Mouse (Mus musculus) midbrain, embryonic 13.5 days (tissue): ENCODE results near the gene Adam10. TPM values are rescaled to one million over a fixed set of nuclear protein-coding genes. Genes with fewer than 3 reads are reported as not detected.

ENCODE experiments used
- ATAC-seq: fragments of 200-750 bp; cut with Nextera tagmentation; 2 replicates; pipeline ENCODE4 v1.8.0; 2017; ENCODE audit warnings: mild to moderate bottlenecking, moderate TSS enrichment, moderate library complexity
- H3K27ac ChIP-seq: fragments of 300-500 bp; sonication (generic); 2 replicates; pipeline ENCODE4 v1.5.1; 2015; ENCODE audit warnings: inconsistent platforms, mild to moderate bottlenecking, moderate library complexity
- H3K27me3 ChIP-seq: fragments of 300-500 bp; sonication (generic); 2 replicates; pipeline ENCODE4 v1.6.1; 2015; ENCODE audit warnings: mild to moderate bottlenecking, inconsistent platforms
- H3K36me3 ChIP-seq: fragments of 300-500 bp; sonication (generic); 2 replicates; pipeline ENCODE4 v1.6.1; 2015; ENCODE audit warnings: mild to moderate bottlenecking, inconsistent platforms
- H3K4me1 ChIP-seq: fragments of 300-500 bp; sonication (generic); replicated peaks from 2 replicates; pipeline ENCODE4 v1.6.1; 2015; ENCODE audit warnings: inconsistent platforms
- H3K4me2 ChIP-seq: fragments of 300-500 bp; sonication (generic); replicated peaks from 2 replicates; pipeline ENCODE4 v1.6.1; 2015; ENCODE audit warnings: moderate library complexity, mild to moderate bottlenecking, inconsistent platforms
- H3K4me3 ChIP-seq: fragments of 300-500 bp; sonication (generic); replicated peaks from 2 replicates; pipeline ENCODE4 v1.5.1; 2015; ENCODE audit warnings: mild to moderate bottlenecking, inconsistent platforms
- H3K9ac ChIP-seq: fragments of 300-500 bp; sonication (generic); replicated peaks from 2 replicates; pipeline ENCODE4 v1.6.1; 2015; ENCODE audit warnings: mild to moderate bottlenecking, inconsistent platforms
- H3K9me3 ChIP-seq: fragments of 300-500 bp; sonication (generic); 2 replicates; pipeline ENCODE4 v1.6.1; 2016; ENCODE audit warnings: mild to moderate bottlenecking, inconsistent platforms
- WGBS: fragments of 180-500 bp; shearing (Covaris S2); methylation state at CpG from one replicate; pipeline ENCODE4 v1.1.7; 2015; 5-methylcytosine and 5-hydroxymethylcytosine counted together
- polyA plus RNA-seq: library from polyadenylated mRNA; unstranded; fragments of >200 nt; fragmentation: Nextera tagmentation; extraction: Ambion mirVana; gene quantifications from 2 replicates; pipeline ENCODE4 v1.2.1, GENCODE M21; 2015

Gene Adam10
- polyA plus RNA-seq, 1 experiment from 2014 or later: 68.5 TPM

DNA sequence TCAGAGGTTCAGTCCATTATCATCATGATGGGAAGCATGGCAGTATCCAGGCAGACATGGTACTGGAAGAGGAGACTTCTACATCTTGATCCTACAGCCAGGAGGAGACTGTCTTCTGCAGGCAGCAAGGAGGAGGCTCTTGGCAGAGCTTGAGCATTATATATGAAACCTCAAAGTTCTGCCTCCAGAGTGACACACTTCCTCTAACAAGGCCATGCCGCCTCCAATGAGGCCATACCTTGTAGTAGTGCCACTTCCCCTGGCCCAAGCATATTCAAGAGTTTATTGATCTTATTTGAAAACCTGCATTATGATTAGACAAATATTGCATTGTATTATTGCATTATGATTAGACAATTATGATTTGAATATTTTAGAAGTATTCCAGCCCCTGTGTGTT, 27.6 kb downstream of the Adam10 start:
- no peak overlapping the region for H3K9ac ChIP-seq
- 94% methylated on average over 1 of the region's 1 CpGs for WGBS
- no peak overlapping the region for H3K4me2 ChIP-seq
- no peaks in the 10 kb centered on the region for H3K27me3 ChIP-seq
- H3K4me3 ChIP-seq: no peak overlapping the region
- H3K4me1 ChIP-seq: no peaks in the 10 kb centered on the region
- no peak for ATAC-seq
- peaks cover 6% of the 10 kb centered on the region for H3K36me3 ChIP-seq
- no peaks in the 10 kb centered on the region for H3K9me3 ChIP-seq
- no peak overlapping the region for H3K27ac ChIP-seq

DNA sequence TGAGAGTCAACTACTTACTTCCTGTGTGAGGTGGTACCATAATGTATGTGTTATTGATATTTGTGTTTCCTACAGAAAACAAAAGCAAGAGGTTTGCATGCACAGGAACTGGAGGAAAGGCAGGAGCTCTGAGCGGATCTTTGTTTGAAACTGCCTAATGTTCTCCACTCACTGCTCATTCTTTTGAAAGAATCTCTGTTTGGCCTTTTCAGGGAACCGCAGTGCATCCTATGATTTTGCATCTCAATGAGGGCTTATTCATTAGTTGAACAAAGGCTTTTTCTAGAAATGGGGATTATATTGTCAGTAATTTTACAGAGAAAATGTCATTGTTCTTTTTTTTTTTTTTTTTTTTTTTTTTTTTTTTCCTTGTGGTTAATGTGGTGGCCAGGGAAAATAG, 50.7 kb downstream of the Adam10 start:
- Histone ChIP-seq H3K4me3 (no peak overlapping the region), H3K4me2 (no peak overlapping the region), H3K27me3 (no peaks in the 10 kb centered on the region), H3K27ac (no peak overlapping the region), H3K9me3 (no peaks in the 10 kb centered on the region), H3K9ac (no peak overlapping the region), H3K4me1 (peaks cover 4% of the 10 kb centered on the region; the same call in 1 of the 2 replicates), H3K36me3 (no peaks in the 10 kb centered on the region)
- WGBS: 7% methylated on average over 2 of the region's 2 CpGs
- no peak for ATAC-seq

DNA sequence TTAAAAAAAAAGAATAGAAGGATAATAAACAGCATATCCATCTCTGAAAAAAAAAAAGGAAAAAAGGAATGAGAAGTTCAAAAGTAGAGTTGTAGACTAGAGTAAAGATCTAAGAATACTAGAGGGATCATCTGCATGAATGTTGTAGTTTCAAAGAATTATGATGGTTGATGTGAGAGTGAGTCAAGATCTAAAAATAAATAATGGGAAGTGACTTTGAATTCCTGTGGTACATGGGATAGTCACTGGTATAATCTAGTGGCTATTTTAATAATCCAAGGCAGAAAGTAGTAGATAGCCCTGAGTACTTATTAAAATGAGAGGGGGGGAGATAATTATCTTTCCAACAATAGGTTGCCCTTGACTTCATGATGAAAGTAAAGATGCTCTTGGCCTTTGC, 52.3 kb downstream of the Adam10 start:
- Histone ChIP-seq H3K9ac (no peak overlapping the region), H3K4me1 (peaks cover 4% of the 10 kb centered on the region; the same call in 1 of the 2 replicates), H3K36me3 (no peaks in the 10 kb centered on the region), H3K9me3 (no peaks in the 10 kb centered on the region), H3K27me3 (no peaks in the 10 kb centered on the region), H3K4me3 (no peak overlapping the region), H3K4me2 (no peak overlapping the region), H3K27ac (no peak overlapping the region)
- ATAC-seq: no peak

DNA sequence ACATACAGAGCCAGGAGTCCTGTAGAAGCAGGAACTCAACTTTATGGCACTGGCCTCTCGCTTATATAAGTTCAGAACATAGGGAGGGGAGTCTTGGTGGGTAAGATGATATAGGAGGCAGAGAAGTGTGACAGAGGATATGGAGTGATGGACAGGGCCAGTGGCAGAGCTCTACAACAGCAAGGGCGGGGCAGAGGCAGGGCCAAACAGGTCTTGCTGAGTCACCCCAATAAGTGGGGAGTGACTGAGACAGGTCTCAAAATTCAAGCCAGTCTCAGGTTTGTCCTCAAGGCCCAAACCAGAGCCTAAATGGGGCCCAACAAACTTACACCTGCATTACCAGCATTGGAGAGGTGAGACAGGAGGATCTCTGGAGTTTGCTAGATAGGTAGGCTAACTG, 54.4 kb downstream of the Adam10 start:
- no peaks in the 10 kb centered on the region for H3K27me3 ChIP-seq
- H3K9me3 ChIP-seq: no peaks in the 10 kb centered on the region
- no peak overlapping the region for H3K9ac ChIP-seq
- WGBS: 91% methylated on average over 2 of the region's 2 CpGs
- no peak for ATAC-seq
- H3K4me2 ChIP-seq: no peak overlapping the region
- H3K27ac ChIP-seq: no peak overlapping the region
- no peaks in the 10 kb centered on the region for H3K36me3 ChIP-seq
- peaks cover 4% of the 10 kb centered on the region; the same call in 1 of the 2 replicates for H3K4me1 ChIP-seq
- no peak overlapping the region for H3K4me3 ChIP-seq

DNA sequence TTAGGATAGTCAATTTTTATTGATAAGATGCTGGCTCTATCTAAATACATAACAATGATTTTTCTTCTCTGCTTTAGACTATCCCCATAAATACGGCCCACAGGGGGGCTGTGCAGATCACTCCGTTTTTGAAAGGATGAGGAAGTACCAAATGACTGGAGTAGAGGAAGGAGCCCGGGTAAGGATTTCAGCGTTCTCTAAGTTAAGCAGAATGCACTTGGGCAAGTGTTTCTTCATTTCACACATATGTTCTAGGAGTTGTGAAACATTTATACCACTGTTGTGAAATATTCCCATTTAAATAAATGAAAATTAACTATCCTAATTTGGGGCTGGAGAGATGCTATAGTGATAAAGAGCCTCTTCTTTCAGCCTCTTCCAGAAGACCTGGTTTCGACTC, 61.2 kb downstream of the Adam10 start:
- Histone ChIP-seq H3K4me3 (no peak overlapping the region), H3K4me1 (no peaks in the 10 kb centered on the region), H3K36me3 (peaks cover 8% of the 10 kb centered on the region; the same call in 1 of the 2 replicates), H3K4me2 (no peak overlapping the region), H3K9ac (no peak overlapping the region), H3K27me3 (no peaks in the 10 kb centered on the region), H3K27ac (no peak overlapping the region), H3K9me3 (no peaks in the 10 kb centered on the region)
- WGBS: 92% methylated on average over 5 of the region's 5 CpGs
- ATAC-seq: no peak

DNA sequence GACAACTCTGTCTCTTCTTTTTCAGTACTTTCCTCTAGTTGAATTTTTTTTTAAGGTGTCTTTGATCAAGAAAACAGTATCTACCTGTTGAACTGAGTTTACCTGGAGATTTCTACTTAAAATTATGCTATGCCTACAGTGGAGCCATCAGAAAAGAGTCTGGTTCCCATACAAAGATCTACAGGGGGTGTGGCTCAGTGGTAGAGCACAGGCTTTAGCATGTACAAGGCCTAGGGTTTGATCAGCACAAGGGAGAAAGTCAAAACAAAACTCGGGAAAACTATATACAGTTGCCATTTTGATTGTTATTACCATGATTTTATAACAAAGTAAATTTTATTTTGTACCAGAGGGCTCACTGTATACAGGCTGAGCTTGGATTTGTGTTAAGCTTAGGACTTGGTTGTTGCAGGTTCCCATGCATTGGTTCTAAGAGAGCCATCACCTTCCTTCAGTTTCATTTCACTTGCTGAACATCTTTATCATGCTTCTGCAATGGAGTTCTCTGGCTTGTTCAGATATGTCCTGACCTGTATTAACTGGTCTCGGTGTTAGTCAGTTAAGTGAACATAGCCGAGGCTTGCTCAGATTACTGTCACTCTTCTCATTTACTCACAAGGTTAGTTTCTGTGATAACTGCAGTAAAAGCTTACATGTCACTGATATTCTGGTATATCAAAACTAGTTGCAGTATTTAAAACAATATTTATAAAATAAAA, 72.9 kb downstream of the Adam10 start:
- H3K27ac ChIP-seq: no peak overlapping the region
- no peaks in the 10 kb centered on the region for H3K9me3 ChIP-seq
- 95% methylated on average over 3 of the region's 3 CpGs for WGBS
- no peaks in the 10 kb centered on the region for H3K4me1 ChIP-seq
- no peak for ATAC-seq
- H3K36me3 ChIP-seq: peaks cover 38% of the 10 kb centered on the region
- no peak overlapping the region for H3K9ac ChIP-seq
- H3K27me3 ChIP-seq: no peaks in the 10 kb centered on the region
- H3K4me2 ChIP-seq: no peak overlapping the region
- no peak overlapping the region for H3K4me3 ChIP-seq

DNA sequence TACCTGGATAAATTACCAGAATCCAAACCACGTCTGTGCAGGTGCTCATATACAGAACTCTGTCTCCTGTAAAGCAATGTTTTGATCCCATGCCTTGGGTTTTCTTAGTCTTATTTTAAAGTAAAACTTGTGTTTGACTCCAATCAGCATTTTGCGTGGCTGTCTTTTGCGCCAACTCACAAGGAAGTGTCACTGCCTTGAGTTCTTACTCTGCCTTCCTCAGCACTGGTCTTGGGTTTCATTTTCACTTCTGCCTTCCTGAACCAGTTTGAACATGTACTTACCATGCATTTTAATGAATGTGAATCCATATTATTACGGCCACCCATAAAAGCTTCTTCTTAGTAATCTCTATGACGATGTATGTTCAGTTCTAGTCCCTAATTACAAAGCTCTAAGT, 82.2 kb downstream of the Adam10 start:
- Histone ChIP-seq H3K9ac (no peak overlapping the region), H3K9me3 (no peaks in the 10 kb centered on the region), H3K4me2 (no peak overlapping the region), H3K4me1 (no peaks in the 10 kb centered on the region), H3K27me3 (no peaks in the 10 kb centered on the region), H3K36me3 (peaks cover 35% of the 10 kb centered on the region), H3K27ac (no peak overlapping the region), H3K4me3 (no peak overlapping the region)
- no peak for ATAC-seq
- WGBS: 93% methylated on average over 5 of the region's 5 CpGs

DNA sequence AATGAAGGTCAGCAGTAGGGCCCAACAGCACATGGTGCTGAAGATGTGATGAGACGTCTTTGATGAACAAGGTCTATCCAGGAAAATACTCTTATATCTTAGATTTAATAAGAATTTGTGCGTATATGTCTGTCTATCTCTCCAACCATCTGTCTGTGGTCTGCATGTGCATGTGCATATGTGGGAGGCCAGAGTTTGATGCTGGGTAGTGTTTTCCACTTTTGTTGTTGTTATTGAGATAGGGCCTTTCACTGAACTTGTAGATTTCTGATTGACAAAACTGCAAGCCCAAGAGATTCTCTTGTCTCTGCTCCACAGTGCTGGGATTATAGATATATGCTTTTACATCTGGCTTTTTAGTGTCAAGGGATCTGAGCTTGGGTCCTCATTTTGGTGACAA, 96.7 kb downstream of the Adam10 start:
- H3K36me3 ChIP-seq: peaks cover 26% of the 10 kb centered on the region
- H3K27me3 ChIP-seq: no peaks in the 10 kb centered on the region
- H3K9me3 ChIP-seq: no peaks in the 10 kb centered on the region
- H3K27ac ChIP-seq: no peak overlapping the region
- WGBS: 91% methylated on average over 2 of the region's 2 CpGs
- no peaks in the 10 kb centered on the region for H3K4me1 ChIP-seq
- no peak overlapping the region for H3K9ac ChIP-seq
- H3K4me2 ChIP-seq: no peak overlapping the region
- no peak overlapping the region for H3K4me3 ChIP-seq
- ATAC-seq: no peak

DNA sequence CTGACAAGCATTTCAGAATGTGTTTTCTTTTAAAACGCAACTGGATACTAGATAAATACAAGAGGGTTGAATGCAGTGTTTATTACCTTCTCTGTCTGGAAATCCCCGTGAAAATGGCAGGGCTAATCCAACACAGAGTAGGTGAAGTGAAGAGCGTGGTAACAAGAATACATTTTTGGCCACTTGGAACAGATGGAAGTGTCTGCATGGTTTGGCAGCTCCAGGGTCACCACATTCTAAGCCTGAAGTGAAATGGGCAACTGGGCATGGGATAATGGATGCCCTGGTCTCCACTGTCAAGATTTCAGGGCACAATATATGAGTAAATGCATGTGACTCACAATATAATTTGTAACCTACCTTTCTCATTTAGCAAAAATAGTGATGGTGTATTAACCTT, 103.4 kb downstream of the Adam10 start:
- H3K27ac ChIP-seq: no peak overlapping the region
- no peaks in the 10 kb centered on the region for H3K27me3 ChIP-seq
- H3K4me1 ChIP-seq: no peaks in the 10 kb centered on the region
- no peak overlapping the region for H3K4me2 ChIP-seq
- no peak overlapping the region for H3K9ac ChIP-seq
- no peak for ATAC-seq
- 77% methylated on average over 3 of the region's 3 CpGs for WGBS
- no peaks in the 10 kb centered on the region for H3K9me3 ChIP-seq
- H3K36me3 ChIP-seq: peaks cover 14% of the 10 kb centered on the region; the same call in 1 of the 2 replicates
- no peak overlapping the region for H3K4me3 ChIP-seq

DNA sequence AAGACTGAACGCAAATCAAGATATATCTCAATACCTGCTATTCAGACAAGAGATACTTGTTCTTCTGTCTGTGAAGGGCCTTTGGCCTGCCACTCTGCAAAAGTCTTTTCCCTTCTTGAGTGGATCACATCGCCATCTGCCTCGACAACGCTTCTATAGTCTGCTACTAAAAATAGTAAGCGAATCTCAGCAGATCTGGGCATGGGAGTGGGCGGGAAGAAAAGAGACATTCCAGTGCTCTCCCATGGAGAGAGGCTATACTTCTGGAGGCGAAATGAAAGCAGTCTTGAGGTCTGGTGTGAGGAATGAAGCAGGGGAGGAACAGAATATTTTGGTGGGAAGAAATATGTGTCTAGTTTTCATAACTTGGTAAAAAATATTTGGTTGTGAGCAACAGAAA, 109.9 kb downstream of the Adam10 start:
- no peak for ATAC-seq
- Histone ChIP-seq H3K9ac (no peak overlapping the region), H3K4me3 (no peak overlapping the region), H3K9me3 (no peaks in the 10 kb centered on the region), H3K27me3 (no peaks in the 10 kb centered on the region), H3K4me1 (no peaks in the 10 kb centered on the region), H3K36me3 (no peaks in the 10 kb centered on the region; the same call in 1 of the 2 replicates), H3K4me2 (no peak overlapping the region), H3K27ac (no peak overlapping the region)
- 75% methylated on average over 7 of the region's 7 CpGs for WGBS

DNA sequence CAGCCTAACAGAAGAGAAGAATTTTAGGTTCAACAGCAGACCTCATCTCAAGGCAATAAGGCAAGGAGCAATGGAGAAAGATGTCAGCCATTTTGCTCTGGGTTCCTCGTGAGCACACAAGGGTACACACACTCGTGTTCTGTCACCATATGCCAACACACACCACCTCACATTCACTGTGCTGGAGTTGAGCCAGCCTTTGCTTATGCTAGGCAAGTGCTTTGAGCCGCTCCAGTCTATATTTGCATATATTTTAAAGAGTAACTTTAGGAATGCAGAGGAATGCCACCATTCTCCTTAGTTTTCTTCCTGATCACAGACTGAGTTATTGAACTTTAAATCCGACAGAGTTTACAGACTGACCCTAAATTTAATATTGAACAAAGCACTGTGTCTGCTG, 111.8 kb downstream of the Adam10 start:
- Histone ChIP-seq H3K4me2 (no peak overlapping the region), H3K36me3 (no peaks in the 10 kb centered on the region), H3K9me3 (no peaks in the 10 kb centered on the region), H3K9ac (no peak overlapping the region), H3K4me1 (no peaks in the 10 kb centered on the region), H3K4me3 (no peak overlapping the region), H3K27ac (no peak overlapping the region), H3K27me3 (no peaks in the 10 kb centered on the region)
- no peak for ATAC-seq
- WGBS: 87% methylated on average over 4 of the region's 4 CpGs

DNA sequence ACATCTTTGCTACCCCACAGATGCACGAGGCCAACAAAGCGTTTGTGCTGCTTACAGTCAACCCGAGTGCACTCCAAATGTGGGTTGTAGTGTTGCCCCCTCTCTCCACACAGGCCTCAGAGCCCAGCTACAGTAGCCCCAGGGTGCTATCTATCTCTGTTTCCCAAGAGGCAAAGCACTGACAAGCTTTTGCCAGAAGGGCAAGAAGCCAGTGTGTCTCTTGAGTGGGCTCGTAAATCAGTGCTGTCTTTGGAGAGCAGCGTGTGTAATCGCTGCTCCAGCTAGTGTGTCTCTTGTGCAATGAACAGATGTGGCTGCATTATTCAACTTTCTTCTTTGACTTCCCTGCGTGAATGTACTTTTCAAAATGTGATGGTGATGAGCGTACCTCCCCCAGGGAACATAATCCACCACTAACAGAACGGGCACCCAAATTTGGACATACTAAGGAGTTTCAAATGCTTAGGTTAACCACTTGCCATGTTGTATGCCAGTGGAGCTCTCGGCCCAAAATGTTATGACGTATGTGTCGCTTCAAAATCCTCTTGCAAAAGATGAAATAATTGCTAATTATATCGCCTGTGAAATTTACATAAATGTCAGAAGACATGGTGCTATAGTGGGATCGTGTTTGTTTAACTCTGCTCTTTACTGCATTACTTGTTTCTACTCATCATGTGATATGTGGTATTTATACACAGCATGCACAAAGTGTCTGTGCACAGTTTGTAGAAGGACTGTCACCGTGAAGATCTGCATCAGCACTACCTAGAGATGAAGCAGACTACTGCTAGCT, 116.0 kb downstream of the Adam10 start:
- H3K27me3 ChIP-seq: no peaks in the 10 kb centered on the region
- H3K9ac ChIP-seq: no peak overlapping the region
- WGBS: 84% methylated on average over 15 of the region's 15 CpGs
- no peak overlapping the region for H3K27ac ChIP-seq
- no peaks in the 10 kb centered on the region for H3K36me3 ChIP-seq
- ATAC-seq: no peak
- no peaks in the 10 kb centered on the region for H3K9me3 ChIP-seq
- no peak overlapping the region for H3K4me3 ChIP-seq
- H3K4me1 ChIP-seq: no peaks in the 10 kb centered on the region
- no peak overlapping the region for H3K4me2 ChIP-seq
